Mouse (Mus musculus) cortical plate, adult 2 months (tissue): ENCODE data around the gene Gadd45b.

Source experiments
- CTCF ChIP-seq: fragments of 200-500 bp; IDR thresholded peaks from 2 replicates; pipeline ENCODE4 v1.5.1; 2011; ENCODE audit warnings: mild to moderate bottlenecking, control low read depth, low read length; ENCODE audit not compliant: insufficient read depth; ENCODE audit errors: extremely low read depth
- POLR2A ChIP-seq: fragments of 200-500 bp; IDR thresholded peaks from 2 replicates; pipeline ENCODE4 v1.6.1; 2011; ENCODE audit warnings: mild to moderate bottlenecking, low read length, control low read depth; ENCODE audit not compliant: insufficient read depth; ENCODE audit errors: extremely low read depth

DNA sequence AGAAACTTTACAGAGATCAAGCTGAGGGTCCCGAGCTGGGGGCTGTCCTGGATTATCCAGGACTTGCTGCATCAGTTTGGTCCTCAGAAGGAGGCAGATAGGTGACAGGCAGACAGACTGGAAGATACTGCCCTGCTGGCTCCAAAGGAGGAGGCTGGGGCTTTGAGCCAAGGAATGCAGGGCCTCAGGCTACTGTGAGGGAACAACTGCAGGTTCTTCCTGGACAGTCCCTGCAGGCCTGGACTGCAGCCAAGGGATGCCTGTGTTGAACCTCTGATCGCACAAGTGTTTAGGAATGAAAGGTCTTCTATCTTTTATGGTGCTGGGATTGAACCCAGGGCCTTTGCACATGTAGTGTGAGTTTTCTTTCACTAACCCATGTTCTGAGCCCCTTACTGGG lies 17.9 kb downstream of the Gadd45b start:
- TF ChIP-seq CTCF (no peak), POLR2A (no peak)
